Mouse (Mus musculus) heart, postnatal 0 days (tissue): ENCODE measurements around the gene Rbl2.

Source experiments
- CTCF ChIP-seq: IDR thresholded peaks from 2 replicates; pipeline ENCODE4 v1.5.1; 2016; ENCODE audit warnings: antibody characterized with exemption, control low read depth, low read depth
- EP300 ChIP-seq: IDR thresholded peaks from 2 replicates; pipeline ENCODE4 v1.6.1; 2016; ENCODE audit warnings: antibody characterized with exemption, low read depth

DNA sequence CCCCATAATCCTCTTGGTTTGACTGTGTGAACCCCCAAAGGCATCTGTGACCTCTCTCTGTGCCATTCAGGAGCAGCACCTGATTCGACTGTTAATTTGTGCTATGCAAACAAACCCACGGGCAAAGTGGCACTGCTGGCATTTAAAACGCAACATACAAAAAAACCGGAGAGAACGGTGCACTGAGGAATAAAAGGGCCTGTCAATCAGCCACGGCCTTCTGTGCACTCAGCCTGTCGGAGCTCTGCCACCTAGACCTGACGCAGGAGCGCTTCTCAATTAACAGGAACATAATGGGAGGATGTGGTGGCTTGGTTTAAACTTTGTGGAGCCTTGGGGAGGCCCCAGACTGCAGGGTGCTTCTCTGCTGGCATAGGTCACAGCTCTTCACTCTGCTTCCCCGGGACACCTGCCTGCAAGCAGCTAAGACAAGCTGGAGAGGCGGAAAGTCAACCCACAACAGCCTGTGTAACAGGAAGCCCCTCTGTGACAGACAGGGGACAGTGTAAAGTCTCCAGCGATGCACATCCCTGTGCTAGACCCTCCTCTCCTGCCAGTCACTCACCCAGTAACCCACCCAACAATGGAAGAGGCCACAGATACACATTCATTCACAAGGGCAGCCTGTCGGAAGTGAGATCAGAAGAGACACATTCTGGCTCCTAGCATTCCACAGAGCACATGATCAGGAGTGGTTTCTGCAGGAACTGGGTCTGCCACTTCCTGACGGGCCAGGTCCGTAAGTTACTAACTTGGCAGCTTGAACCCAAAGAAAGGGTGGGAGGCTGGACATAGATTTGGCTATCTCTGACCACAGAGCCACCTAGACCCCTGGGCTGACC lies 90.3 kb downstream of the Rbl2 start:
- TF ChIP-seq CTCF, result no peak
- no peak for TF ChIP-seq EP300
